Mouse (Mus musculus) liver, embryonic 16.5 days (tissue): Measurements from ENCODE around the gene Tbkbp1. TPM values are rescaled to one million over a fixed set of nuclear protein-coding genes. Genes with fewer than 3 reads are reported as not detected.
A peak's percentile ranks its signal among the peaks of the same experiment; 100 is the strongest.

Experiments used
- ATAC-seq: fragments of 200-750 bp; cut with Nextera tagmentation; 2 replicates; pipeline ENCODE4 v1.8.0; 2017; ENCODE audit warnings: low read depth, mild to moderate bottlenecking, moderate number of reproducible peaks, moderate library complexity
- H3K27ac ChIP-seq: fragments of 300-500 bp; sonication (generic); 2 replicates; pipeline ENCODE4 v1.5.1; 2014; ENCODE audit warnings: mild to moderate bottlenecking, low read length
- H3K27me3 ChIP-seq: fragments of 300-500 bp; sonication (generic); 2 replicates; pipeline ENCODE4 v1.6.1; 2014; ENCODE audit warnings: low read depth, low read length, mixed read lengths; ENCODE audit not compliant: control insufficient read depth, insufficient read depth
- H3K36me3 ChIP-seq: fragments of 300-500 bp; sonication (generic); 2 replicates; pipeline ENCODE4 v1.6.1; 2014; ENCODE audit warnings: mild to moderate bottlenecking; ENCODE audit not compliant: control insufficient read depth, insufficient read depth
- H3K4me1 ChIP-seq: fragments of 300-500 bp; sonication (generic); 2 replicates; pipeline ENCODE4 v1.6.1; 2014; ENCODE audit warnings: low read depth, low read length, mixed read lengths; ENCODE audit not compliant: control insufficient read depth
- H3K4me2 ChIP-seq: fragments of 300-500 bp; sonication (generic); 2 replicates; pipeline ENCODE4 v1.6.1; 2014; ENCODE audit warnings: low read depth, low read length, mixed read lengths
- H3K4me3 ChIP-seq: fragments of 300-500 bp; sonication (generic); 2 replicates; pipeline ENCODE4 v1.5.1; 2014; ENCODE audit warnings: low read depth, mild to moderate bottlenecking, low read length
- H3K9ac ChIP-seq: fragments of 300-500 bp; sonication (generic); 2 replicates; pipeline ENCODE4 v1.6.1; 2014; ENCODE audit warnings: low read depth, low read length
- H3K9me3 ChIP-seq: fragments of 300-500 bp; sonication (generic); replicated peaks from 2 replicates; pipeline ENCODE4 v1.6.1; 2016; ENCODE audit warnings: low read length; ENCODE audit not compliant: control insufficient read depth
- WGBS: fragments of 180-500 bp; shearing (Covaris S2); extraction: QIAGEN DNeasy Blood & Tissue Kit; methylation state at CpG from one replicate; pipeline ENCODE4 v1.1.7; 2014; ENCODE audit not compliant: insufficient replicate concordance; 5-methylcytosine and 5-hydroxymethylcytosine counted together
- polyA plus RNA-seq: library from polyadenylated mRNA; unstranded; fragments of >200 nt; fragmentation: Nextera tagmentation; extraction: Ambion mirVana; gene quantifications from 2 replicates; pipeline ENCODE4 v1.2.1, GENCODE M21; 2015

Tbkbp1 gene
- polyA plus RNA-seq, 1 experiment from 2014 or later, result 1.1 TPM

GRCm38 (mm10) chr11:97149026-97149425, 2.3 kb downstream of the Tbkbp1 start:
- Histone ChIP-seq H3K9me3 (no peaks in the 10 kb centered on the region), H3K27ac (peak overlapping the region; percentile 48), H3K9ac (no peak overlapping the region; the same call in 1 of the 2 replicates), H3K36me3 (no peaks in the 10 kb centered on the region), H3K4me3 (peak overlapping the region; percentile 57), H3K27me3 (peaks cover 51% of the 10 kb centered on the region), H3K4me2 (peak overlapping the region; percentile 68), H3K4me1 (peaks cover 3% of the 10 kb centered on the region)
- ATAC-seq, result no peak
- 38% methylated on average over 9 of the region's 9 CpGs for WGBS

- WGBS, result 37% methylated on average over 12 of the region's 12 CpGs
- peaks cover 3% of the 10 kb centered on the region for H3K4me1 ChIP-seq
- H3K4me2 ChIP-seq, result peak overlapping the region; percentile 68; the same call in 1 of the 2 replicates
- peak overlapping the region; percentile 57 for H3K4me3 ChIP-seq
- H3K36me3 ChIP-seq, result no peaks in the 10 kb centered on the region
- no peaks in the 10 kb centered on the region for H3K9me3 ChIP-seq
- no peak for ATAC-seq
- peaks cover 51% of the 10 kb centered on the region for H3K27me3 ChIP-seq
- no peak overlapping the region for H3K27ac ChIP-seq
- H3K9ac ChIP-seq, result no peak overlapping the region
Observed at GRCm38 (mm10) chr11:97148591-97148990, 2.7 kb downstream of the Tbkbp1 start.

GRCm38 (mm10) chr11:97147333-97147732, 4.0 kb downstream of the Tbkbp1 start:
- Histone ChIP-seq H3K4me3 (no peak overlapping the region), H3K4me1 (peaks cover 3% of the 10 kb centered on the region), H3K9ac (no peak overlapping the region), H3K36me3 (no peaks in the 10 kb centered on the region), H3K4me2 (no peak overlapping the region), H3K9me3 (no peaks in the 10 kb centered on the region), H3K27ac (no peak overlapping the region), H3K27me3 (peaks cover 45% of the 10 kb centered on the region)
- 40% methylated on average over 8 of the region's 8 CpGs for WGBS
- no peak for ATAC-seq

- no peak overlapping the region for H3K27ac ChIP-seq
- no peak overlapping the region for H3K4me3 ChIP-seq
- no peaks in the 10 kb centered on the region for H3K36me3 ChIP-seq
- no peak overlapping the region for H3K4me2 ChIP-seq
- peaks cover 39% of the 10 kb centered on the region for H3K27me3 ChIP-seq
- no peak for ATAC-seq
- WGBS, result 11% methylated on average over 8 of the region's 8 CpGs
- H3K9me3 ChIP-seq, result no peaks in the 10 kb centered on the region
- H3K4me1 ChIP-seq, result peaks cover 3% of the 10 kb centered on the region
- no peak overlapping the region for H3K9ac ChIP-seq
Observed at GRCm38 (mm10) chr11:97146724-97147123, 4.6 kb downstream of the Tbkbp1 start.

- 61% methylated on average over 9 of the region's 9 CpGs for WGBS
- Histone ChIP-seq H3K9me3 (no peaks in the 10 kb centered on the region), H3K27ac (no peak overlapping the region), H3K9ac (no peak overlapping the region), H3K4me1 (no peaks in the 10 kb centered on the region; the same call in none of the 2 replicates), H3K4me2 (no peak overlapping the region), H3K27me3 (peaks cover 31% of the 10 kb centered on the region), H3K36me3 (no peaks in the 10 kb centered on the region), H3K4me3 (no peak overlapping the region)
- ATAC-seq, result no peak
Observed at GRCm38 (mm10) chr11:97145951-97146350, 5.3 kb downstream of the Tbkbp1 start.

- H3K36me3 ChIP-seq, result no peaks in the 10 kb centered on the region
- 65% methylated on average over 2 of the region's 2 CpGs for WGBS
- no peaks in the 10 kb centered on the region; the same call in 1 of the 2 replicates for H3K4me1 ChIP-seq
- no peak overlapping the region for H3K9ac ChIP-seq
- H3K27ac ChIP-seq, result no peak overlapping the region
- H3K4me2 ChIP-seq, result no peak overlapping the region
- ATAC-seq, result no peak
- no peak overlapping the region for H3K4me3 ChIP-seq
- peaks cover 25% of the 10 kb centered on the region for H3K27me3 ChIP-seq
- no peaks in the 10 kb centered on the region for H3K9me3 ChIP-seq
Observed at GRCm38 (mm10) chr11:97145320-97145719, 6.0 kb downstream of the Tbkbp1 start.

GRCm38 (mm10) chr11:97143196-97143900, 7.9 kb downstream of the Tbkbp1 start:
- Histone ChIP-seq H3K4me1 (no peaks in the 10 kb centered on the region; the same call in 1 of the 2 replicates), H3K27ac (no peak overlapping the region)

GRCm38 (mm10) chr11:97142159-97142608, 9.1 kb downstream of the Tbkbp1 start:
- Histone ChIP-seq H3K36me3 (no peaks in the 10 kb centered on the region), H3K27me3 (peaks cover 5% of the 10 kb centered on the region), H3K4me2 (no peak overlapping the region), H3K9ac (no peak overlapping the region), H3K9me3 (no peaks in the 10 kb centered on the region), H3K4me1 (no peaks in the 10 kb centered on the region; the same call in 1 of the 2 replicates), H3K27ac (peak overlapping the region; percentile 52; the same call in 1 of the 2 replicates), H3K4me3 (no peak overlapping the region)
- peak; percentile 50 for ATAC-seq
- WGBS, result 29% methylated on average over 8 of the region's 8 CpGs

More at GRCm38 (mm10) chr11:97143196-97143900, 7.9 kb downstream of the Tbkbp1 start:
- Histone ChIP-seq H3K27me3 (peaks cover 8% of the 10 kb centered on the region), H3K9ac (no peak overlapping the region), H3K36me3 (no peaks in the 10 kb centered on the region), H3K4me2 (no peak overlapping the region), H3K9me3 (no peaks in the 10 kb centered on the region), H3K4me3 (no peak overlapping the region)
- 42% methylated on average over 9 of the region's 9 CpGs for WGBS
- ATAC-seq, result no peak

GRCm38 (mm10) chr11:97140811-97141210, 10.5 kb downstream of the Tbkbp1 start:
- Histone ChIP-seq H3K9ac (no peak overlapping the region), H3K4me1 (no peaks in the 10 kb centered on the region), H3K4me2 (no peak overlapping the region), H3K4me3 (no peak overlapping the region), H3K9me3 (no peaks in the 10 kb centered on the region), H3K27me3 (peaks cover 5% of the 10 kb centered on the region), H3K27ac (no peak overlapping the region), H3K36me3 (no peaks in the 10 kb centered on the region)
- WGBS, result 51% methylated on average over 4 of the region's 4 CpGs
- no peak for ATAC-seq
